Mouse (Mus musculus) G1E (cell line): ENCODE data around the gene Procr.

Experiments
- CTCF ChIP-seq: IDR thresholded peaks from 2 replicates; pipeline ENCODE4 v1.5.1; 2012; ENCODE audit warnings: low read depth, low read length, inconsistent platforms, mixed read lengths
- GATA1 ChIP-seq: IDR thresholded peaks from 2 replicates; pipeline ENCODE4 v1.6.1; 2012; ENCODE audit warnings: borderline replicate concordance, low read length, inconsistent platforms, mixed read lengths
- GATA2 ChIP-seq: IDR thresholded peaks from 2 replicates; pipeline ENCODE4 v1.6.1; 2012; ENCODE audit warnings: low read depth, low read length, inconsistent platforms, borderline replicate concordance
- POLR2AphosphoS5 ChIP-seq: IDR thresholded peaks from 2 replicates; pipeline ENCODE4 v1.6.1; 2012; ENCODE audit warnings: low read depth, low read length, inconsistent platforms; ENCODE audit not compliant: insufficient replicate concordance
- TAL1 ChIP-seq: conservative IDR thresholded peaks from 2 replicates; pipeline ENCODE4 v1.6.1; 2012; ENCODE audit warnings: low read depth, low read length, inconsistent platforms, mixed read lengths

- TF ChIP-seq CTCF, result no peak
- TF ChIP-seq POLR2AphosphoS5, result no peak
- TF ChIP-seq TAL1, result no peak
- no peak for TF ChIP-seq GATA1
- no peak for TF ChIP-seq GATA2
Observed at GRCm38 (mm10) chr2:155774927-155775684, 24.2 kb downstream of the Procr start, which contains the start of gene Mmp24.
